Mouse (Mus musculus) monocyte, adult 5-6 weeks (primary cell): ENCODE measurements around the gene Ikzf3. TPM values are rescaled to one million over a fixed set of nuclear protein-coding genes. Genes with fewer than 3 reads are reported as not detected.

Experiments used
- ATAC-seq: fragments of 153-309, 156-312 bp; replicated peaks from 2 replicates; pipeline ENCODE4 v1.8.0; 2017; ENCODE audit warnings: mild to moderate bottlenecking; ENCODE audit not compliant: low TSS enrichment, insufficient number of reproducible peaks, severe bottlenecking, poor library complexity, low FRiP score
- total RNA-seq: library from RNA; stranded (forward); fragments of 200-1000, 200-491, 200-594 nt; gene quantifications from 3 replicates; pipeline ENCODE4 v1.2.3, GENCODE M21; 2017

Gene Ikzf3
- total RNA-seq, 1 experiment from 2014 or later, result 102 TPM

- no peak for ATAC-seq
These were observed 8.3 kb downstream of the Ikzf3 start for GRCm38 (mm10) chr11:98537480-98538034.

DNA sequence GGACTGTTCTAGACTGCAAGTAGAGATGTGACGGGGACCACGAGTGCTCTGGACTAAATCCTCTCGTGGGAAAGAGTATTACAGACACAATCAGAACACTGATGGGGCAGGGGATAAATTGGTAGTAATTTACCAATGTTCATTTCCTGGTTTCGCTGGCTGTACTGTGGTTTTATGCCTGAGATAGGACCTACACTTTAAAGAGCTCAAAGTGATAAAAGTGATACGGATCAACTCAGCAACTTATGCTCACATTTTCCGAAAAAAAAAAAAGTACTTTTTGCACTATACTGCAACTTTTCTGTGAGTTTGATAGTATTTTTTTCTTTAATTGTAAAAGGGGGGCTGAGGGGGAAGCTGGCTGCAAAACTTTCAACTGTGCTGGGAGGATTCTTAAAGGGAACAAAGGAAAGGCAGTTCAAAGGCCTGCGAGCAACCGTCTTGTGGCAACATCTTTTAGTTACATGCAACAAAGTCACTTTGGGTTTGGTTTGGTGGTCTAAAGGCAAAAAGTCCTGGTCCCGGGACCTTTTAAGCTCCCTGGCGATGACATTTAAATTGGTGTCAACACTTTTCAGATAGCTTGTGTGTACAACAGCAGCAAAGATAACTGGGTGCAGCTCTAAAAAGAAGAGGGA lies 18.9 kb downstream of the Ikzf3 start:
- ATAC-seq, result no peak

GRCm38 (mm10) chr11:98525140-98525539 lies 20.7 kb downstream of the Ikzf3 start:
- no peak for ATAC-seq

- no peak for ATAC-seq
These were observed 25.4 kb downstream of the Ikzf3 start for GRCm38 (mm10) chr11:98520468-98520867.

- no peak for ATAC-seq
These were observed 32.4 kb downstream of the Ikzf3 start for GRCm38 (mm10) chr11:98513356-98513936.

GRCm38 (mm10) chr11:98512881-98513280 lies 33.0 kb downstream of the Ikzf3 start:
- ATAC-seq, result no peak

DNA sequence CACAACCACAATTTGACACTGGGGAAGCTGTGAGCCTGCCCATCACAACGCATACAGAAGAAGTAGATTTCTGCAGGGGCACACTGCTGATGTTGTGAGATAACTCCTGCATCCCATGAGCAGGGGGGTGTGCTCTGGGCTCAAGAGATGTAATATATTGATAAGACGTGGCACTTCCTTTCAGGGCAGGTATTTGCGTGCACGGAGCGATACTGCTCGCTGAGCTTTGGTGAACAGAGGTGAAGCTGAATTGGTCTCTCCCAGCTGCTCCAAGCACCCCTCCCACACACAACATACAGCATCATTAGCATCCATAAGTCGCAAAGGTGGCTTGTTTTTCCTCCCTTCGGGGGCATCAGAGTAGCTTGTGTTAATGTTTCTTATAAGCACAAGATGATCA lies 35.7 kb downstream of the Ikzf3 start:
- no peak for ATAC-seq

GRCm38 (mm10) chr11:98509434-98509833 lies 36.4 kb downstream of the Ikzf3 start:
- ATAC-seq, result no peak

DNA sequence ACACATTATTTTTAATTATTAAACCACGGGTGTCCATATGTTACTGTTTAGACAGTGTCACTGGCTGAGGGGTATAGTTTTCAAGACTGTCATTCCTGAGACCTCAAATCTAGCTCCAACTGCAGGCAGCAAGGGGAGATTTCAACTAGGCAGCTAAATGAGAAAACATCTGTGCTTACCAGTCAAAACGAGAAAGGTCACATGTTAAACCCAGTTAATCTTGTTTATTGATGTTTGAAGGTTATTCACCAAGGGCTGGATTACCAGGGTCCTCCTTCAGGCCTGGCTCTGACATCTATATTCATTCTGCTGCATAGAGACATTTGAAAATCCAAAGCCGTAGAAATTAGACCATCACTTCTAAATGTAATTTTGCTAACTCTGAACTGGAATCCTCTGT lies 40.9 kb downstream of the Ikzf3 start:
- no peak for ATAC-seq

DNA sequence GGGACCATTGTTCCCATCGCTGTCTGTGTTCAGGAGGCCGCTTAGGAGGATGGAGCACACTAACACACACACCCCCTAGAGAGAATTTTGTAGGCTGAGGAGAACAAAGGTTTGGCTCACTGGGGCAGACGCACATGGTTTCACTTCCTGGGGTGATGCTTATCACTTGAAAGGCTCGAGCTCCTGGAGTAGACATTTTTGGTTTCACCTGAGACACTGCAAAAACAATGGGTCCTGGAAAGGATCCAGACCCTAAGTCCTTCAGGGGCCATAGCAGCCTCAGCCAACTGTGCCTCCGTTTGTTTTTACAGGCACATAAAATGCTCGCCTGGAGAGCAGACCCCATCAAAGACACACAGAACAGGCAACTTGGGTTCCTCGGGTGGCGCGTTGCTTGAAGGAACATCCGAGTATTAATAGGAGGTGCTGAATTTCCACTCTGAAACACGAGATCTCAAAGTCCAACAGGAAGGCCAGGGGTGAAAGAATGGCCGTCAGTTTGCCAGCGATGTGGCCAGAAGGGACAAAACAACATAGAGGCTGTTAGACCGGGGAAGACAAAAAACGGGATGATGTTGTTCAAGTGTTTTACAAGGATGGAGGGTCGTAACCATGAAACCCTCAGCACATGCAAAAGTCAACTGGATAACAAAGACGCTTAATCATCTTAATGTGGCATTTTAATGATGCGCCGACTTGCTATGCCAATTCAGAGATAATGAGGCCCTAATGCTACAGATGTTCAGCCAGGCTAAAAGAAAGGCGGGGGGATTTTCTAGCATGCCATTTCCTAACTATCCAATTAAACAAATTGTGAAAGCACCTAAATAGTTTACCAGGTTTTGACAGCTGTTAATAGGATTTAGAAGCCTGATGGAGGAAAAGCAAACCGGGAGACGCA lies 48.2 kb downstream of the Ikzf3 start:
- ATAC-seq, result no peak

DNA sequence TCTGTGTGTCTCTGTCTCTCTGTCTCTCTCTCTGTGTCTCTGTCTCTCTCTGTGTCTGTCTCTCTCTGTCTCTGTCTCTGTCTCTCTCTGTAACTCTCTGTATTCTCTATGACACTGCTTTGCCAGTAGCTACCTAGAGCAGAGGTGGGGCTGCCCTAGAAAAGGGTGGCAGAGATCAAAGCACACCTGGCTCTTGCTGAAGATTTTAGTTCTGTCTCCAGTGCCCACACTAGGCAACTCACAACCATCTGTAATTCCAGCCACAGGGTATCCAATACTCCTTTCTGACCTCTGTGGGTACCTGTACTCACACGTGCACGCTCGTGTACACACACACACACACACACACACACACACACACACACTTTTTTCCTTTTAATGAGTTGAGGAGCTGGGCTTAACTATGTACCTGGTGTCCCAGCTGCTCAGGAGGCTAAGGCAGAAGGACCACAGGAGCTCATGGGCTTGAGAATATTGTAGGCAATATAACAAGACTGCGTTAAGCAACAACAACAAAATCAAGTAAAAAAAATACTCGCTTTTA lies 50.6 kb downstream of the Ikzf3 start:
- no peak for ATAC-seq

DNA sequence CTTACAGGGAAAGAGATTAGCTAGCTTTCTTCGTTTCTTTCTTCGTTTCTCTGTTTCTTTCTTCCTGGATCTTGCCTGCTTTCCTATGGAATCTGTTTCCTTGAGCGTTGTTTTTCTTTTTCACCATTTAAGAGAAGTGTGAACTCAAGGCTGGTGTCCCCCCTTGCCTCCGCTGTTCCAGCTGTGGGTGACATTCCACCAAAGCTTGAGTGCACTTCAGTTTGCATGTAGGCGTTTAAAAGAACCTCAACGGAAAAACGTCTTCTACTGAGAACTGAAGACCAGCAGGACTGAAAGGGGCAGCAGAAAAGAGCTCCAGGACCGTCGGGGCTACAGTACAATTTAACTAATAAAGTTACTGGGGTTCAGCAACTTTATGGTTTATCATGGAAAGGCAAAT lies 52.4 kb downstream of the Ikzf3 start:
- no peak for ATAC-seq

DNA sequence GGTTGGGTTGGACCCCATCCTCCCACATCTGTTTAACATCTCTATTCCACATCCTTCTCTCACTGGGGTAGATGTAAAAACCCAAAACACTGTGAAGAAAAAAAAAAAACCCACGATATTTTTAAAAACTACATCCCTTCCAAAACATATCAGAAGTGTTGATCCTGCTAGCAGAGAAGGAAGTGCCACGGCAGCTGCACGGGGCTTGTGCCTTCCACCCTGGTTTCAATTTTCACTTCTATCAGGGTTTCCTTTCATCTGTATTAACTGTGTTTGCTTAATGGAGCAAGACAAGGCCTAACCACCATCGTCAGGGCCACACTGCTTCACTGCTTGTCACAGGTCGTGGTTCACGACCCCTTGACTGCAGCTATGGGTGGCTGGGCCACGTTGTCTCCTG lies 52.9 kb downstream of the Ikzf3 start:
- ATAC-seq, result peak; percentile 47

GRCm38 (mm10) chr11:98491571-98491970 lies 54.3 kb downstream of the Ikzf3 start:
- ATAC-seq, result no peak

DNA sequence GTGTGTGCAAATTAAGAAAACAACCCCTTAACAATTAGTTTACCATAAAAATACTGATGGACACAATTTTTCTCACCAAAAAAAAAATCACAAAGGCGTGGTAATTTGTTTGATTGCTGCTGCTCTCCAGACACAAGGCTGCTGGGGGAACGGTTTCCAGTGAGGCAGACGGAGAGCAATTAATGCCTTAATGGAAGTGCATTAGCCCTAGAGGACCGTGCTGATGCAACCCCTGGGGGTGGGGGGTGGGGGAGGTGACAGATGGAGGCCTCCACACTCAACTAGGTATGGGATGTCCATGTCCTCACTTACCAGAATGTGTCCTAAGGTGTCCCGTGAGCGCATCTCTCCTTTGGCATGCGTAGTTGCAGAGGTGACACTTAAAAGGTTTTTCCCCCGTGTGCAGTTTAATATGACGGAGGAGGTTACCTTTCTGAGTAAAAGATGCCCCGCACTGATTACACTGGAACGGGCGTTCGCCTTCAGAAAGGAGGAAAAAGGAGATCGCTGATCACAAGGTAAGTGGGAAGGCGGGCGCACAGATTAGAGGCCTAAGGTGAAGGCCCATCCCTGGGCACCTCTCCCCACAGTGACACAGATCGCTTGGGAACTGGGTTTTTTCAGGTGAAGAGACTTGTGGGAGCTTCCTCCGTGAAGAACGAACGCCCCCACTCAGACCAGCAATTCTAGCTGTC lies 57.1 kb downstream of the Ikzf3 start:
- no peak for ATAC-seq

DNA sequence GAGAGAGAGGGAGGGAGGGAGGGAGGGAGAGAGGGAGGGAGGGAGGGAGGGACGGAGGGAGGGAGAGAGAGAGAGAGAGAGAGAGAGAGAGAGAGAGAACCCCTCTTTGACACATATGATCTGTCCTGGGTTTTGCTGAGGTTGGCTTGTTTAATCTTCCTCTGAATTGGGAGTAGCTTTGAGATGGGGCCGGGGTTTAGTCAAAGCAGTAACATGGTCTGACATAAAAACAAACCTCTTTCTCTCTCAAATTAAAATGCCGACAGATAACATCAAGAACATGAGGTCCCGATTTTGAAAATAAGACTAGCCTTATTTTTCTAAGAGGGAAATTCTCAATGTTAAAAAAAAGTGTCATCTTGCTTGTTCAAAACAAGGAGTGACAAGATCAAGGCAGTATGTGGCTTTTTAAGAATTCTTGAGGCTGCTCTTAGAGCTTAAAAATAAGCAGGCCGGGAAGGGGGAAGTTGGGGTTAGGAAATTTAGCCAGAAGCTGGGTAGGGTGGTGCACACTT lies 58.2 kb downstream of the Ikzf3 start:
- no peak for ATAC-seq

GRCm38 (mm10) chr11:98485749-98486148 lies 60.1 kb downstream of the Ikzf3 start:
- ATAC-seq, result no peak

GRCm38 (mm10) chr11:98482067-98482466 lies 63.8 kb downstream of the Ikzf3 start:
- no peak for ATAC-seq

- ATAC-seq, result no peak
These were observed 64.6 kb downstream of the Ikzf3 start for GRCm38 (mm10) chr11:98481231-98481630.
